Mouse (Mus musculus) hindbrain, embryonic 11.5 days (tissue): Measurements from ENCODE around the gene Rmi2. TPM values are rescaled to one million over a fixed set of nuclear protein-coding genes. Genes with fewer than 3 reads are reported as not detected.

ENCODE experiments used
- ATAC-seq: fragments of 200-750 bp; cut with Nextera tagmentation; 2 replicates; pipeline ENCODE4 v1.8.0; 2017; ENCODE audit warnings: mild to moderate bottlenecking, moderate TSS enrichment, moderate library complexity; ENCODE audit not compliant: low FRiP score
- DNase-seq: peaks from one replicate; pipeline ENCODE4 v3.0.0-alpha.2; 2015; ENCODE audit warnings: low spot score
- H3K27ac ChIP-seq: fragments of 300-500 bp; sonication (generic); 2 replicates; pipeline ENCODE4 v1.5.1; 2014; ENCODE audit warnings: mild to moderate bottlenecking, low read depth, low read length
- H3K27me3 ChIP-seq: fragments of 300-500 bp; sonication (generic); 2 replicates; pipeline ENCODE4 v1.6.1; 2014; ENCODE audit warnings: mild to moderate bottlenecking, low read length, moderate library complexity, mixed read lengths; ENCODE audit not compliant: control insufficient read depth, insufficient read depth
- H3K36me3 ChIP-seq: fragments of 300-500 bp; sonication (generic); 2 replicates; pipeline ENCODE4 v1.6.1; 2014; ENCODE audit warnings: mild to moderate bottlenecking, low read length, moderate library complexity, mixed read lengths; ENCODE audit not compliant: control insufficient read depth, insufficient read depth
- H3K4me1 ChIP-seq: fragments of 300-500 bp; sonication (generic); replicated peaks from 2 replicates; pipeline ENCODE4 v1.6.1; 2014; ENCODE audit warnings: low read length, mixed read lengths; ENCODE audit not compliant: control insufficient read depth, insufficient read depth
- H3K4me2 ChIP-seq: fragments of 300-500 bp; sonication (generic); replicated peaks from 2 replicates; pipeline ENCODE4 v1.6.1; 2014; ENCODE audit warnings: mild to moderate bottlenecking, low read depth, low read length
- H3K4me3 ChIP-seq: fragments of 300-500 bp; sonication (generic); 2 replicates; pipeline ENCODE4 v1.5.1; 2014; ENCODE audit warnings: low read depth, low read length
- H3K9ac ChIP-seq: fragments of 300-500 bp; sonication (generic); 2 replicates; pipeline ENCODE4 v1.6.1; 2014; ENCODE audit warnings: low read depth, low read length
- H3K9me3 ChIP-seq: fragments of 300-500 bp; sonication (generic); 2 replicates; pipeline ENCODE4 v1.6.1; 2016; ENCODE audit warnings: low read length; ENCODE audit not compliant: control insufficient read depth
- WGBS: fragments of 180-500 bp; shearing (Covaris S2); extraction: QIAGEN DNeasy Blood & Tissue Kit; methylation state at CpG from one replicate; pipeline ENCODE4 v1.1.7; 2014; 5-methylcytosine and 5-hydroxymethylcytosine counted together
- polyA plus RNA-seq: library from polyadenylated mRNA; unstranded; fragments of >200 nt; fragmentation: Nextera tagmentation; extraction: Ambion mirVana; gene quantifications from 2 replicates; pipeline ENCODE4 v1.2.1, GENCODE M21; 2014

Rmi2 gene
- polyA plus RNA-seq, 1 experiment from 2014 or later = 2.6 TPM

GRCm38 (mm10) chr16:10911061-10911460 is 76.2 kb downstream of the Rmi2 start:
- Histone ChIP-seq H3K4me2 (no peak overlapping the region), H3K4me3 (no peak overlapping the region), H3K36me3 (no peaks in the 10 kb centered on the region), H3K4me1 (no peaks in the 10 kb centered on the region), H3K9ac (no peak overlapping the region), H3K27ac (no peak overlapping the region), H3K9me3 (no peaks in the 10 kb centered on the region), H3K27me3 (no peaks in the 10 kb centered on the region)
- WGBS = 91% methylated on average over 2 of the region's 2 CpGs
- DNase-seq (no peak), ATAC-seq (no peak)

- Histone ChIP-seq H3K4me3 (no peak overlapping the region), H3K4me1 (no peaks in the 10 kb centered on the region), H3K4me2 (no peak overlapping the region), H3K36me3 (no peaks in the 10 kb centered on the region), H3K9me3 (no peaks in the 10 kb centered on the region), H3K27me3 (no peaks in the 10 kb centered on the region), H3K27ac (no peak overlapping the region), H3K9ac (no peak overlapping the region)
- no peak for ATAC-seq
- 96% methylated on average over 4 of the region's 4 CpGs for WGBS
- no peak for DNase-seq
Observed at GRCm38 (mm10) chr16:10915066-10915465, 80.2 kb downstream of the Rmi2 start.

GRCm38 (mm10) chr16:10916271-10916670 is 81.4 kb downstream of the Rmi2 start:
- Histone ChIP-seq H3K27ac (no peak overlapping the region), H3K36me3 (no peaks in the 10 kb centered on the region), H3K9ac (no peak overlapping the region), H3K9me3 (no peaks in the 10 kb centered on the region), H3K27me3 (no peaks in the 10 kb centered on the region), H3K4me3 (no peak overlapping the region), H3K4me1 (no peaks in the 10 kb centered on the region), H3K4me2 (no peak overlapping the region)
- 67% methylated on average over 3 of the region's 3 CpGs for WGBS
- DNase-seq = no peak
- no peak for ATAC-seq

DNA sequence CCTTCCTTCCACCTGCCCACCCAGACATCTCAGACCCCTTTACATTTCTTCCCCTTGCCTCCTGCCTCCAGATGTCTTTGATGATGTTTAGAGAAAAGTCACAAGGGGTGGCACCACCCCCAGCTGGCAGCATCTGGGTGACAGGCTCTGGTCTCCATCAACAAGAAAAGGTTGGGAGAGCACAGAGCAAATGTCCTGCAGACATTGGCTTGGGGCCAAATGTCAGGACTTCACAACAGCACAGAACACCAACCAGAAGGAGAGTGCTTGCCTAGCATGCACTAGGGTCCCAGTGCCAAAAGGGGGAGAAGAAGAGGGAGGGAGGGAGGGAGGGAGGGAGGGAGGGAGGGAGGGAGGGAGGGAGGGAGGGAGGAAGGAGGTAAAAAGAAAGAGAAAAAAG is 85.0 kb downstream of the Rmi2 start:
- Histone ChIP-seq H3K4me1 (no peaks in the 10 kb centered on the region), H3K27ac (no peak overlapping the region), H3K9me3 (no peaks in the 10 kb centered on the region), H3K27me3 (no peaks in the 10 kb centered on the region), H3K9ac (no peak overlapping the region), H3K4me3 (no peak overlapping the region), H3K36me3 (no peaks in the 10 kb centered on the region), H3K4me2 (no peak overlapping the region)
- no peak for DNase-seq
- ATAC-seq = no peak

DNA sequence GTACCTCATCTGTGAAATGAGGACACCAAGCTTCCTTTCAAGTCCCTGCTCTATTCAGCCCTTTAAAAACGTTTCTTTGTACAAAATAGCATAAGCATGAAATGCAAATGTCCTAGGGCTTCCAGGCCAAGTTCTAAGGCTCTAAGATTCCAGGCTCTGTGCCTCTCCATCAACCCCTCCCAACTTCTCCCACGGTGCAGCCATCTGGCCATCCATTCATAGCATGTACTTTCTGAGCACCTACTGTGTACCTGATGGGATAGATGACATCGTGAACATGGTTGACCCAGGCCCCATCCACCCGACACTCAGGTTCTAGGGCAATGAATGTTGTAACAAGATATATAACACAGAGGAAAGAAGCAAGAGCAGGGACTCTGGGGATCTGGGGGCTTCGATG is 88.7 kb downstream of the Rmi2 start:
- WGBS = 63% methylated on average over 5 of the region's 5 CpGs
- Histone ChIP-seq H3K9me3 (no peaks in the 10 kb centered on the region), H3K4me3 (no peak overlapping the region), H3K4me2 (no peak overlapping the region), H3K9ac (no peak overlapping the region), H3K4me1 (no peaks in the 10 kb centered on the region), H3K27me3 (no peaks in the 10 kb centered on the region), H3K36me3 (no peaks in the 10 kb centered on the region), H3K27ac (no peak overlapping the region)
- ATAC-seq (no peak), DNase-seq (no peak)

GRCm38 (mm10) chr16:10925591-10926180 is 90.8 kb downstream of the Rmi2 start:
- ATAC-seq = no peak
- Histone ChIP-seq H3K9me3 (no peaks in the 10 kb centered on the region), H3K9ac (no peak overlapping the region), H3K27me3 (no peaks in the 10 kb centered on the region), H3K4me1 (no peaks in the 10 kb centered on the region), H3K36me3 (no peaks in the 10 kb centered on the region), H3K4me3 (no peak overlapping the region), H3K27ac (no peak overlapping the region), H3K4me2 (no peak overlapping the region)
- no peak for DNase-seq
- WGBS = 65% methylated on average over 7 of the region's 7 CpGs

DNA sequence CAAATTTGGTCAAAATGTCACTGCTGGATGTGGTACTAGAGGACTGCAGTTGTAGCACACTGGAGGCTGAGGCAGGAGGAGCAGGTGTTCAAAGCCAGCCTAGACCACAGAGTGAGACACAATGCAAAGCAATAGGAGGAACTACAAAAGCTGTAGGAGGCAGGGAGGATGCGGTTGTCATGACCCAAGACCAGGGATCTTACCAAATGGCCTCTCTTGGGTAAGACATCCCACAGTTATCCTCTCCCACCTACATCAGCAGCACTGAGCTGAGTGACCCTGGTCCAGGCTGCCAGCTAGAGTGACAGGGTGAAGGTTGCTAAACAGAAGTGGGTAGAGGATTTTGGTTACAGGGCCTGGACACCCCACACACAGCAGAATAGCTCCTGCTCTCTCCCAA is 92.2 kb downstream of the Rmi2 start:
- no peaks in the 10 kb centered on the region for H3K36me3 ChIP-seq
- WGBS = 88% methylated on average over 1 of the region's 1 CpGs
- H3K27ac ChIP-seq = no peak overlapping the region
- no peaks in the 10 kb centered on the region for H3K4me1 ChIP-seq
- ATAC-seq = no peak
- H3K4me2 ChIP-seq = no peak overlapping the region
- no peak overlapping the region for H3K9ac ChIP-seq
- no peaks in the 10 kb centered on the region for H3K27me3 ChIP-seq
- no peaks in the 10 kb centered on the region for H3K9me3 ChIP-seq
- H3K4me3 ChIP-seq = no peak overlapping the region
- DNase-seq = no peak

GRCm38 (mm10) chr16:10933372-10933771 is 98.5 kb downstream of the Rmi2 start:
- Histone ChIP-seq H3K4me1 (no peaks in the 10 kb centered on the region), H3K4me2 (no peak overlapping the region), H3K27ac (no peak overlapping the region), H3K9ac (no peak overlapping the region), H3K4me3 (no peak overlapping the region), H3K27me3 (no peaks in the 10 kb centered on the region), H3K36me3 (no peaks in the 10 kb centered on the region), H3K9me3 (no peaks in the 10 kb centered on the region)
- WGBS = 91% methylated on average over 3 of the region's 3 CpGs
- DNase-seq = no peak
- no peak for ATAC-seq

- Histone ChIP-seq H3K27ac (no peak overlapping the region), H3K27me3 (no peaks in the 10 kb centered on the region), H3K4me3 (no peak overlapping the region), H3K9me3 (no peaks in the 10 kb centered on the region), H3K4me2 (no peak overlapping the region), H3K9ac (no peak overlapping the region), H3K4me1 (no peaks in the 10 kb centered on the region), H3K36me3 (no peaks in the 10 kb centered on the region)
- ATAC-seq = no peak
- 100% methylated on average over 1 of the region's 1 CpGs for WGBS
- DNase-seq = no peak
Observed at GRCm38 (mm10) chr16:10934047-10934446, 99.2 kb downstream of the Rmi2 start.
